Mouse (Mus musculus) forebrain, embryonic 14.5 days (tissue): ENCODE data around the gene Crls1. TPM values are rescaled to one million over a fixed set of nuclear protein-coding genes. Genes with fewer than 3 reads are reported as not detected.

Experiments
- ATAC-seq: fragments of 200-750 bp; cut with Nextera tagmentation; 2 replicates; pipeline ENCODE4 v1.8.0; 2017; ENCODE audit warnings: mild to moderate bottlenecking, moderate library complexity
- DNase-seq: peaks from one replicate; pipeline ENCODE4 v3.0.0-alpha.2; 2015; ENCODE audit warnings: low spot score
- H3K27ac ChIP-seq: fragments of 300-500 bp; sonication (generic); 2 replicates; pipeline ENCODE4 v1.5.1; 2014; ENCODE audit warnings: low read depth, mild to moderate bottlenecking, control low read depth, low read length, moderate library complexity
- H3K27me3 ChIP-seq: fragments of 300-500 bp; sonication (generic); replicated peaks from 2 replicates; pipeline ENCODE4 v1.6.1; 2014; ENCODE audit warnings: low read length, control low read depth, mixed read lengths; ENCODE audit not compliant: control insufficient read depth, insufficient read depth
- H3K36me3 ChIP-seq: fragments of 300-500 bp; sonication (generic); 2 replicates; pipeline ENCODE4 v1.6.1; 2014; ENCODE audit warnings: low read length, control low read depth; ENCODE audit not compliant: control insufficient read depth, insufficient read depth
- H3K4me1 ChIP-seq: fragments of 300-500 bp; sonication (generic); 2 replicates; pipeline ENCODE4 v1.6.1; 2014; ENCODE audit warnings: antibody characterized with exemption, low read length, control low read depth; ENCODE audit not compliant: control insufficient read depth, insufficient read depth
- H3K4me2 ChIP-seq: fragments of 300-500 bp; sonication (generic); 2 replicates; pipeline ENCODE4 v1.6.1; 2014; ENCODE audit warnings: mild to moderate bottlenecking, control low read depth, low read length
- H3K4me3 ChIP-seq: fragments of 300-500 bp; sonication (generic); 2 replicates; pipeline ENCODE4 v1.5.1; 2014; ENCODE audit warnings: low read depth, low read length, control low read depth
- H3K9ac ChIP-seq: fragments of 300-500 bp; sonication (generic); 2 replicates; pipeline ENCODE4 v1.6.1; 2014; ENCODE audit warnings: mild to moderate bottlenecking, low read length, control low read depth, moderate library complexity
- H3K9me3 ChIP-seq: fragments of 300-500 bp; sonication (generic); replicated peaks from 2 replicates; pipeline ENCODE4 v1.6.1; 2016; ENCODE audit warnings: low read length, control low read depth, mixed read lengths; ENCODE audit not compliant: control insufficient read depth
- WGBS: fragments of 180-500 bp; shearing (Covaris S2); extraction: QIAGEN DNeasy Blood & Tissue Kit; methylation state at CpG from one replicate; pipeline ENCODE4 v1.1.7; 2014; 5-methylcytosine and 5-hydroxymethylcytosine counted together
- polyA plus RNA-seq: library from polyadenylated mRNA; unstranded; fragments of >200 nt; fragmentation: Nextera tagmentation; extraction: Ambion mirVana; gene quantifications from 2 replicates; pipeline ENCODE4 v1.2.1, GENCODE M21; 2014

The Crls1 gene
- polyA plus RNA-seq, 1 experiment from 2014 or later, result 8.2 TPM

DNA sequence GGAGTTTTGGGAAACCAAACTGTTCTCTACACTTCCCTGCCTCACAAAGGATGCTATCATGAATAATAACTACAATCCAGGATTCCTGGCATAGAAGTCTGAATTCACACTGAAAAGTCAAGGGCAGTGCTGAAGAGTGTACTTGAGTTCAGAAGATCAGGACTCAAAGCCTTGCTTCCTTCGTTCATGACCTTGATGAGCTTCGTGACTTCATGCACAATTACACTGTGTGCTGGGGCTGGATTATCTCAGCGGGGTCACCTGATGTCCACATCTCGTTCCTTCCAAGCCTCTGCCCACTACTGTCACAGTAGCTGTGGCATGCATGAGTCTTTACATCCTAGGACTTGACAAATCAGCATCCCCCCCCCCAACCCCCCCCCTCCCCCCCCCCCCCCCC, 55.2 kb downstream of the Crls1 start:
- Histone ChIP-seq H3K4me3 (no peak overlapping the region), H3K4me1 (no peaks in the 10 kb centered on the region), H3K9ac (no peak overlapping the region), H3K27me3 (no peaks in the 10 kb centered on the region), H3K9me3 (no peaks in the 10 kb centered on the region), H3K36me3 (no peaks in the 10 kb centered on the region), H3K27ac (no peak overlapping the region), H3K4me2 (no peak overlapping the region)
- WGBS, result 72% methylated on average over 4 of the region's 4 CpGs
- ATAC-seq (no peak), DNase-seq (no peak)

- H3K4me3 ChIP-seq, result no peak overlapping the region
- H3K4me2 ChIP-seq, result no peak overlapping the region
- DNase-seq (no peak), ATAC-seq (no peak)
- no peaks in the 10 kb centered on the region for H3K9me3 ChIP-seq
- H3K36me3 ChIP-seq, result no peaks in the 10 kb centered on the region
- no peaks in the 10 kb centered on the region for H3K27me3 ChIP-seq
- no peak overlapping the region for H3K9ac ChIP-seq
- H3K4me1 ChIP-seq, result no peaks in the 10 kb centered on the region
- 63% methylated on average over 4 of the region's 4 CpGs for WGBS
- H3K27ac ChIP-seq, result no peak overlapping the region
These were observed 55.6 kb downstream of the Crls1 start for GRCm38 (mm10) chr2:132902056-132902455.

- H3K9me3 ChIP-seq, result no peaks in the 10 kb centered on the region
- H3K4me3 ChIP-seq, result no peak overlapping the region
- no peak overlapping the region for H3K4me2 ChIP-seq
- H3K27me3 ChIP-seq, result no peaks in the 10 kb centered on the region
- H3K27ac ChIP-seq, result no peak overlapping the region
- peak; percentile 86 for DNase-seq
- 33% methylated on average over 3 of the region's 3 CpGs for WGBS
- no peaks in the 10 kb centered on the region for H3K36me3 ChIP-seq
- no peak overlapping the region for H3K9ac ChIP-seq
- peak; percentile 67 for ATAC-seq
- no peaks in the 10 kb centered on the region for H3K4me1 ChIP-seq
These were observed 57.0 kb downstream of the Crls1 start for GRCm38 (mm10) chr2:132903498-132903897.

- Histone ChIP-seq H3K36me3 (no peaks in the 10 kb centered on the region), H3K4me1 (no peaks in the 10 kb centered on the region), H3K9ac (no peak overlapping the region), H3K4me2 (no peak overlapping the region), H3K9me3 (no peaks in the 10 kb centered on the region), H3K27me3 (no peaks in the 10 kb centered on the region), H3K4me3 (no peak overlapping the region), H3K27ac (no peak overlapping the region)
- ATAC-seq (no peak), DNase-seq (no peak)
- WGBS, result 64% methylated on average over 2 of the region's 2 CpGs
These were observed 58.5 kb downstream of the Crls1 start for GRCm38 (mm10) chr2:132904961-132905360.

GRCm38 (mm10) chr2:132906763-132907162, 60.3 kb downstream of the Crls1 start:
- Histone ChIP-seq H3K36me3 (no peaks in the 10 kb centered on the region), H3K4me2 (no peak overlapping the region), H3K9me3 (no peaks in the 10 kb centered on the region), H3K27ac (no peak overlapping the region), H3K4me1 (no peaks in the 10 kb centered on the region), H3K4me3 (no peak overlapping the region), H3K27me3 (no peaks in the 10 kb centered on the region), H3K9ac (no peak overlapping the region)
- peak; percentile 61 for DNase-seq
- no peak for ATAC-seq
- WGBS, result 24% methylated on average over 8 of the region's 8 CpGs

GRCm38 (mm10) chr2:132914785-132915184, 68.3 kb downstream of the Crls1 start:
- DNase-seq (no peak), ATAC-seq (no peak)
- Histone ChIP-seq H3K9me3 (no peaks in the 10 kb centered on the region), H3K4me3 (no peak overlapping the region), H3K27ac (no peak overlapping the region), H3K9ac (no peak overlapping the region), H3K27me3 (no peaks in the 10 kb centered on the region), H3K4me1 (no peaks in the 10 kb centered on the region), H3K36me3 (no peaks in the 10 kb centered on the region), H3K4me2 (no peak overlapping the region)
- WGBS, result 75% methylated on average over 1 of the region's 1 CpGs

Other genes with a start within 250 kb of the Crls1 start
- gene Shld1, start 159.7 kb upstream of the Crls1 start, polyA plus RNA-seq, result 25.8 and 30.8 TPM in 2 replicates
- gene Chgb, start 65.4 kb upstream of the Crls1 start, polyA plus RNA-seq, result 23.1 and 27.0 TPM in 2 replicates
- gene Trmt6, start 30.6 kb upstream of the Crls1 start, polyA plus RNA-seq, result 24.0 and 29.7 TPM in 2 replicates
- gene Mcm8, start 30.5 kb upstream of the Crls1 start, polyA plus RNA-seq, result 9.3 and 9.5 TPM in 2 replicates
- gene Lrrn4, start 34.2 kb downstream of the Crls1 start, polyA plus RNA-seq, result 0.05 TPM in 1 of 2 replicates, not detected in the other
- not detected in 2 replicates for gene Fermt1, start 99.2 kb downstream of the Crls1 start, polyA plus RNA-seq